Mouse (Mus musculus): Measurements from ENCODE around the gene Acadm. TPM values are rescaled to one million over a fixed set of nuclear protein-coding genes. Genes with fewer than 3 reads are reported as not detected.

Gene Acadm
- total RNA-seq (2021) = 100 to 1,000 TPM; 711 to 911 TPM
- polyA plus RNA-seq (2012; rRNA removed) = 58.0 and 61.0 TPM in 2 replicates
- long read RNA-seq, transcript Acadm-201 (12 exons, 2,047 nt) = major isoform, 819 of 873 reads
- long read RNA-seq, partial matches to known transcripts = 33 of 873 reads
- long read RNA-seq, other reads (novel, unspliced or antisense) = 17 of 873 reads

DNA sequence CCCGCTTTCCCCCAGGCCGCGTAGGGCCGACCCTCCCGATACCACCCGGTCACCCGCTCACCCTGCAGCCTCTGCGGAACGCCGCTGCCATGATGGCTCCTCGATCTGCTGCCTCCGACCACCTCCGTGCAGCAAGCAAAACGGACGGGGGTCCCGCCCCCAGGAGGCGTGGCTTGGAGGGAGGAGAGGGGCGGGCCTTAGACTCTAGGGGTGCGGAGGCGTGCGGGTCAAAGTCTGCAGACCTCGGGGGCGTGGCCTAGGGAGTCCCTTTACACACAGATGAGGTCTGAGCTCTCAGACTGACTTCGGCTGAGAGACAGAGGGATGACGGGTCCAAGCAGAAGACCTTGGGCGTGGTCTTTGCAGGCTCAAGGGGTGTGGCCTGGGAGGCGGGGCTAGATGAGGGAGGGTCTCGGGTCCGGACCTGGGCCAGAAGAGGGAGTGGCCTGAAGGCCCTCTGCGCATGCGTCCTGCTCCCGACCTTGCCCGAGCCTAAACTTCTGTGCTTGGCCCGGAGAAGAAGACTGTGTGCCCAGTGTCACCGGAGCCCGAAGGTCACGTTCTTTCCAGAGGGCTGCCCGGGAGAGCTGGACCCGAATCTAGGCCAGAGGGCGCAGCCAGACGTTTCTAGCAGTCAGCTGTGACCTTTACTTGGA is at the start of gene Acadm:
Gene Acadm (minus strand): TSS at position 298 of the 656 bp plus-strand sequence.
- peak; percentile 100 for DNase-seq

DNA sequence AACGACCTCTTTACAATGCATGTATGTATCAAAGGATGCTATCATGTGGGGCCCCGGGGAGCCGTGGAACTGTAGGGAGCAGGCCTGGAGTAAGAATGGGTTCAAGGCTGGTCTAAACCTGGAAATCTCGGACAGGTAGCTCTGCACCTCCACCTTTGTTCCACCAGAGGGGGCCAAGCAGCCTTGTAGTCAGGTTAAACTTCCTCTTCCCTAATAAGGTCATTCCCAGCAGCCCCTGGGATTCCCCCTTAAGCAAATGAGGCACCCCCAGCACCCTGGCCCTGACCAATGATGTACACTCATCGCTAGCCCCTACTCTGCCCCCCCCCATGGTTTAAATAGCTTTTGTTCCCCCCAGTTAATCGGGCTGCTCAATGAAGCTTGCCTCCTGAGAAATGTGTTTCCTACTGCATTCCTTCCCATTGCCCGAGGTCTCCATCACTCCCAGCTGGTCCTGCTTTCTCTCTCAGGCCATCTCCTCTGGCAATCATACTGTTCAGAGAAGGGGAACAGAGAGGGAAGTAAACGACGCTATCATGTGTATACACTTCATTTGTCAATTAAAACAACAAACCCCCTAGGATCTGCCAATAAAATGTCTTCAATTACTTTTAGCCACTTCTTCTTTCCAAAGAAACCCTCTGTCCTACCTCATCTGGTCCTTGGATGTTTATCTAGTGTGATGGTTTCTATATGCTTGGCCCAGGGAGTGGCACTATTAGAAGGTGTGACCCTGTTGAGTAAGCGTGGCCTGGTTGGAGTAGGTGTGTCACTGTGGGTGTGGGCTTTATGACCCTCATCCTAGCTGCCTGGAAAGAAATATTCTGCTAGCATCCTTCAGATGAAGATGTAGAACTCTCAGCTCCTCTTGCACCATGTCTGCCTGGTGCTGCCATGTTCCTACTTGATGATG is 40.3 kb upstream of the Acadm start:
- DNase-seq = no peak

DNA sequence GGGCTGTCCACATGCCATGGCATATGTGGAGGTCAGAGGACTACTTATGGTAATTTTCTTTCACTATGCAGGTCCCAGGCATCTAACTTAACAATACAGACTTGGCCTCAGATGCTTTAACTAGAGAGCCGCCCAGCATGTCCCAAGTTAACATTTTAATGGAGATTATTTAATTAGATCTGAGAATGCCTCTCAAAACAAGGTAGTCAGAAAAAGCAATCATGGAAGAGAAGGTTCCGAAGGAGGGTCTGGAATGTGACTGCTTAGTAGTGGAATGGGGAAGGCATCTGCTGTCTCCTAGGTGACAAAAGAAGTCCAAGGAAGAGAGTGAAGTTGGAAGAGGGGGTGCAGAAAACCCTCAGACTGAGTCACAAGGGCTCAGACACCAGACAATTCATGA is 36.2 kb upstream of the Acadm start:
- no peak for DNase-seq

DNA sequence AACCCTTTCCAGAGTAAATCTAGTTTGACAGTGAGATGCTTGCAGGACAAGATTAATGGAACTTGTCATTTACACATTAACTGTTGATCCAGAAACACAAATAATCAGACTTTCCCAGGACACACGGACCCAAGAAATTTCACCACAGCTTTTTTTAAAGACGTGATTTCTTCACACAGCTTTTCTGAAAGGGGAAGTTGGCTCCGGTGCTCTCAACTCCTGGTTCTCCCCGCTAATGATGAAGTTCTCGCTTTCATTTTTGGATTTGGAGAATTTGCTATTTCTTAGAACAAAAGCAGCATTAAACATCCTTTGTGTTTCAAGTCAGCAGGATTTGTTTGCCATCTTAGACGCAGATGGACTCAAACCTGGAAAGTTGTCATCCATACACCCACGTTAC is 31.4 kb upstream of the Acadm start:
- no peak for DNase-seq

DNA sequence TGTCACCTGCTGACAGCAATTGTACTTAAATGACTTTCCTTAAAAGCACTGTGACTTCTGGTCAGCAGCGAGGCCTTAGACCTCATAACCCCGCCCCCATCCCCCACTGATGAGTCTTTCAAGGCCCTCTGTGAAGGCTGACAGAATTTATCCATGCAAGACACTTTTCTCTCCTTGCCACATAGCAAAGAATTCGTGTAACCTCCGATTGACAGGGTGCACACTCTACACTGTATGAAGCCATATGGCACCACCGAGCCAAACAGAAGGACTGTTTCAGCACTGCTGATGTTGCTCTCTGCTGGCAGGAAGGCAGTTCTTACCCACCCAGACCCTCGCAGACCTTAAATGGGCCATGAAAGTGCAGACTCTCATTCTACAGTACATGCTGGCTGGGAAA is 30.6 kb upstream of the Acadm start:
- DNase-seq = peak; percentile 48

DNA sequence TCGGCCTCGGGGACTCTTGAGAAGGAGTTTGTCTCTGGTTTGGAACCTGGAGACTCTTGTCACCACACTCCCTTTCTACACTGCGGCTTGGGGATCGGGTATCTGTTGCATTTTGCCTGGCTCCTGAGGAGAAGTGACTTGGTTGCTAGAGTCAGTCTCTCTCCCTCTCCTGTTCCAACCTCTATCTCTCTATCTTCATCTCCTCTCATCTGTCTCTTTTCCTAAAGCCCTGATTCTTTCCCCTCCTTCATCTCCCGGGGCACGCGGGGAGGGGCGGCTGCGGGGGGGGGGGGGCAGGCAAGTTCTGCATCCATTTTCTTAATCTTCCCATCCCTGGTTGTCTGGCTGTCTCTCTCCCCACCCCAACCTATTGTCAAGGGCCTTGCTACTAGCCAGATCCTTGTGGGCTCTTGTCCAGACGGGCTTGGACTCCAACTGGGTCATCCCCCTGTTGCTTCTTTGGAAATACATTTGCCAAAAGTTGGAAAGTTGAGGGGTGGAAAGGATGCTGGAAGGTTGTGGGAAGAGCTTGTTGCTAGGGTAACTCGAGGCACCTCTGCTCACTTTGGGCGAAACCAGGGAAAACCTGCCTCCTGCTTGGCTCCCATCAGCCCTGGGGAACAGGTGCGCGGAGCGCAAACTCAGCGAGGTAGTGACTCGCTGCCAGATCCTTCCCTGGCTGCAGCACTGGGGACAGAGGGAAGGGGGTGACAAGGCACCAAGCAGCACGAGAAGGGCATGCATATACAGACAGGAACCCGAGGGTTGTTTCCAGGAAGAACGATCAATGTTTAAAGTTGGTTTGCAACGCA is 29.7 kb upstream of the Acadm start:
- DNase-seq = no peak

DNA sequence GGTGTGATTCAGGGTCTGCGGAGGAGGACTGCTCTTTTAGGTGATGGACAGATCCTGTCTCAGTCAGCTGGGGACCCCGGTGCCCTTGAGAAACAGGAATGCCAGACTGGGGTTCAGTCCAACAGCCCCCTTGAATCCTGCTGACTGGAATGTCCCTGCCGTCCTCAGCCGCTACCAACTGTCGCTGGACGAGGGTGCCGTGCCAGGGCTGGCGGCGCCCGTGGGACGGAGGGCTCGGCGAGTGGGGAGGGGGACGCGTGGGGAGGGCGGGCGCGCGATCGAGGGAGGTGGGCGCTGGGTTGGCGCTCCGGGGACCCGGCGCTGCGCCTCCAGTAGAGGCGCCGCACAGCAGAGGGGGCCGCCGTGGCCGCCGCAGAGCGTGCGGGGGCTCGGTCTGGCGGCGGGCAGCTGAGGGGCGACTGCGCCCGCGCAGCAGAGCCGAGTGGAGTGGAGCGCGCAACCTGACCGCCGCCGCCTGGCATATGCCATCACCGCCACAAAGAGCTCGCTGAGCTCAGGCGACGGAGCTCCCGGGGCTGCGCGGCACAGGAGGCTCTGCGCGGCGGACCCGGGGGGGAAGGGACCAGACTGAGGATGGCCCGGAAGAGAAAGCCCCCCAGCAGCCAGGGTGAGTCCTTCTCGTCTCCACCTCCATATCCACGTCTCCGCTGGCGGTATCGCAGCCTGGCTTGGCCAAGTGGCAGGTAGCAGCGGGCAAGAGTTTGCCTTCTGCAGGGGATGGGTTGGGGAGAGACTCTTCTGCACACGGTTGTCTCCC is 28.9 kb upstream of the Acadm start, which contains the start of gene Slc44a5:
Gene Slc44a5 (plus strand): TSS at position 266 of the 778 bp plus-strand sequence.
- no peak for DNase-seq

DNA sequence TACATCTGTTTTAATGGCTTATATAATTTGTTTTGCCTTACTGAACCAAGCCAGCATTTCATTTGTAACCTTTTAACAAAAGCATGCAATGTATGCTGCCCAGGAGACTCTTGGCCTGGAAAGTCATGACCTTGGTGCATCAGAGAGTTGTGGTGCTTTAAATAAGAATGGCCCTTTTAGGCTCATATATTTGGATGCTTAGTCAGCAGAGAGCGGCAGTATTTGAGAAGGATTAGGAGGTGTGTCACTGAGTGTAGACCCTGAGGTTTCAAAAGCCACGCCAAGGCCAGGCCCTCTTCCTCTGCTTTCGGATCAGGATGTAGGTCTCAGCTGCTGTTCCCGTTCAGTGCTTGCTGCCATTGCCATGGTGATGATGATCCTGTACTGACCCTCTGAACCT is 25.0 kb upstream of the Acadm start:
- DNase-seq = no peak

DNA sequence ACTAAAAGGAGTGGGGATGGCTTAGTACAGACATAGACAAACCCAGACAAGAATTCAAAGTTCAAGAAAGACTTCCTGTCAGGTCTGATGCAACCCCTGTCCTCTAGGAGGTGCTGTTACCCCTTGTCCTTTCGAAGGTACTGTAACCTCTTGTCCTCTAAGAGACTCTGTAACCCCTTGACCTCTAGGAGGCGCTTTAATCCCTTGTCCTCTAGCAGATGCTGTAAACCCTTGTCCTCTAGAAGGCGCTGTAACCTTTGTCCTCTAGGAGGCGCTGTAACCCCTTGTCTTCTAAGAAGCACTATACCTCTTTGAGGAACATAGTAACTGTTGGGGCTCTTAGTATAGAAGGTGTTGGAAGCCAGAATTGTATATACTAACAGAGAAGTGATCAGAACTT is 24.1 kb upstream of the Acadm start:
- no peak for DNase-seq

DNA sequence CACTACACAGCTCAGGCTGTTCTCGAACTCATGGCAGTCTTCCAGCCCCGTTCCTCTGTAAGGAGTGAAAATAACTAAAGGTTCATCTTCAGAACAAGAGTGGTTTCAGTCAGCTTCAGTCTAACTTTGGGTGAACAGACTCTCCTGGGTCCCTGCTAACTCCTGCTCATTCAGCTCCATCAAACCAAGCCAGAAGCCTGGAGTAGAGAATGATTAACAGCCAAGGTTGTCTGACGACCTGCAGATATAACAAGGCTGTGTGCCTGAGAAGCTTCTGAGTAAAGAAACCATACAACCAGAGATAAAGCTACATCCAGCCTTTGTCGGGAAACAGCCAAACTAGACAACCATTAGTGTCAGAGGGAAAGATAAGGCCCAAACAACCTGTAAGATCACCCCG is 23.0 kb upstream of the Acadm start:
- no peak for DNase-seq

DNA sequence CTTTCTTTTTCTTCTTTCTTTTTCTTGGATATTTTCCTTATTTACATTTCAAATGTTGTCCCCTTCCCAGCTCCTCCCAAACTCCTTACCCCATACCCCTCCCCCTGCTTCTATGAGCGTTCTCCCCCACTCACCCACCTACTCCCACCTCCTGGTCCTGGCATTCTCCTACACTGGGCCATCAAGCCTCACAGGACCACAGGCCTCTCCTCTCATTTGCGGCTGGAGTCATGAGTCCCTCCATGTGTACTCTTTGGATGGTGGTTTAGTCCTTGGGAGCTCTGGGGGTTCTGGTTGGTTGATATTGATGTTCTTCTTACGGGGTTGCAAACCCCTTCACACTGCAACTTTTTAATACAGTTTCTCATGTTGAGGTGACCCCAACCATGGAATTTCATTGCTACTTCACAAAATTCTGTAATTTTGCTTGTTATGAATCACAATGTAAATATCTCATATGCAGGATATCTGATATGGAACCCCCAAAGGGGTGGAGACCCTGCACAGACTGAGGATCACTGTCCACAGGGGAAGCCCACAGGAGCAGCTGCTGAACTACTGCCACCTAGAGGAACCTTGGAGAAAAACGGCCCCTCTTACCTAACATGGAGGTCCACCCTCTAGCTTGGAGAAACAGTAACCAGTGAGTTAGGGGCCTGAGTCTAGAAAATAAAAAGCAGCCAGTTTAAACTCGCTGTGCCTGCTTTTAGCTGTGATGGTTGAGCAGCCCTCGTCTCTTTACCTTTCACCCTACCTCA is 17.4 kb upstream of the Acadm start:
- DNase-seq = no peak

DNA sequence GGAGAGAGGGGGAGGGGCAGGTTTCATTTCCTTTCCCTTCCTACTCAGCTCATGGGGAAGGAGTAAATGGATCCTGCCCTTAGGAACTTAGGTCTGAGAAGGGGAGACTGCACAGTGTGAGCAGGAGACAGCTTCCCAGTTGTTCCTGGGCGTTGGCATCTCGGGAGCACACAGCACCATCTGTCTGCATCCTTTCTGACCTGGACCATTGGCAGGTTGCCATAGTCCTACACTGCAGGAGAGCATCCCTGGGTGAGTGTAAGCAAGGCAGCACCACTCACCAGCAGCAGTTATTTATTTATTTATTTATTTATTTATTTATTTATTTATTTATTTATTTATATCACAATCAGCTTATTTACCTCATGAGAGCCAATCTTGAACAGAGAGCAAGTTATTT is 16.5 kb upstream of the Acadm start:
- no peak for DNase-seq

DNA sequence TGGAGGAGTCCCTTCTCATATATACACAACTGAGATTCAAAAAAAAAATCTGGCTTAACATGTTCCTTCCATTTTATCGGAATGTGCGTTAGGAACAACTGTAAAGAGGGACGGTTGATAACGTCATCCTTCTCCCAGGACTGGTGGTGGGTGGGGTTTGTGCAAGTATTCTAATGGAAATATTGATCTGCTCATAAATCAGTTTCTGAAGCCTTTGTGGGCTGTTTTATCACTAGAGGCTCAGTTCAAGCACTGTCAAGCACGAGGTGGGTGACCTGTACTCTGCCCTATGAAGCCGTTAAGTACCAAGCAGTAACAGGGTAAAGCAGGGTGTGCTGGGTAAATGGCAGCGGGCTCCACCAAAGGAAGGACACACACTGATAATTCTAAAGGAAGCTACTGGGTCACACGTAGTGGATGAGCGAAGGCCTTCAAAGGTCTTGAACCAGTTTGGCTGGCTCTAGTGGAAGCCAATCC is 15.3 kb upstream of the Acadm start:
- no peak for DNase-seq

DNA sequence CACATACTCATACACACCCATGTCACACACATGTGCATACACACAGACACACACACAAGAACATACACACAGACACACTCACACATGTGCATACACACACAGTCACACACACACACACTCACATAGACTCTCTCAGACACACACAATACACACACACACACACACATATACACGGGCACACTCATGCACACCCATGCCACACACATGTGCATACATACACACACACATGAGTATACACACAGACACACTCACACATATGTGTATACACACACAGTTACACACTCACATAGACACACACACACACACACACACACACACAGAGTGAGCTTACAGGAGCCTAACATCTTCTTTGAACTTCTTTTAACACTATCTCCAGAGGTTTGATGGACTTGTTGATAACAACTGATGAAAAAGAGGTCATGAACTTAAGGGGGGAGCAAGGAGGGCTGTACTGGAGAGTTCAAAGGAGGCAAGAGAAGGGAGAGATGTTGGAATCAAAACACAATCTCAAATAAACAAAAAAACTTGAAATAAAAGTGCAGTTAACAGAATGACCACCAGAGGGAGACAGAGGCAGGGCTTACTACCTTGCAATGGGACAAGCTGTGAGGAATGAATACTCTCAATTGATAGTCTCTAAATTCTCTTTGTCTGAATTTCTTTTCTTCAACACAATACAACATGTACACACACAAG is 14.8 kb upstream of the Acadm start:
- no peak for DNase-seq

DNA sequence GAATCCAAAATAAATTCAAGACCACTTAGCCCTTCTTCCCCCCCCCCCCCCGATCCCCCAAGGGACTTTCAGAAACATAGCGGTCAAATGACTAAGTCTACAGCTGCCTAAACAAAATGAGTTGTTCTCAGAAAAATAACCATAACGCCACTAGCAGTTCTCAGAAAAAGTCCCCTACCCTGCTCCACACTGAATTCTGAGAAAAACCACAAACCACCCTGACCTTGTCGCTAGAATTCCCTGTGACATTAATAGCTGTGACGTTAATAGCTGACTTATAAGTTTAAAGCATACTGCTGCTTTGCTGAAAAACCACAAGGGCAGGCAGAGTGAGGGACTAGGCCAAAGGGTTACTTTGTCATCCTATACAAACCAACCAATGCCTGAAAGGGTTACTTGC is 13.5 kb upstream of the Acadm start:
- DNase-seq = no peak

DNA sequence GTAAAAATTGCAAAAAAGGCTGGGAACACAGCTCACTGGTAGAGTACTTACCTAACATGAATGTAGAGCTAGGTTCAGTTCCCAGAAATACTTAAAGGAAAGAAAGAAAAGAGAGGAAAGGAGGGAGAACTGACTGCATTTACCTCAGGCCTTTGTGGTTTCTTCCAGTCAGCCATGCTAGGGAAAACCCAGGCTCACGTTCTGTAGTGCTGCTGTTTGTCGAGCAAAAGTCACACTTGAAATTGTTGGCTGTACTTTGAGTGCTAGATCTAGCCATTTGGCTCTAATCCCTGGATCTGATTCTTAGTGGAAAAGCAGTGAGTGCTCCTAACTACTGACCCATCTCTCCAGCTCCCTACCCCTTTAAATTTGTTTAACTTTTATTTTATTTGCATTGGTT is 3.7 kb upstream of the Acadm start:
- DNase-seq = peak; percentile 19

DNA sequence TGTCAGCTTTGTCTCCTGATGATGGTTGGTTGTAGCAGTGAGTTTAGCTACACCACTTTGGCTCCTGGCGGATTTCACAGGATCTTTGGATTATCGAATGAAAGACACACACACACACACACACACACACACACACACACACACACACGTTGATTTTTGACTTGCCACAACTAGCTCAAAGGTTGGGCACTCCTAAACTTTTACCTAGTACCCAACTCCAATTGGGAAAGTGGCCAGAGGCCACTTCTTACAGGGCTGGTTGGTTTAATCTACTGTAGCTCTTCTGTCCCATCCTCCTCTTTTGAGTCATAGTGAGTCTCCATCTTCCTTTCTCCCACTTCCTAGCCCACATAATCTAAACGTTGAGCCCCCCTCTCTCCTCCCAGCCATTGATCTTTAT is 2.8 kb upstream of the Acadm start:
- no peak for DNase-seq

DNA sequence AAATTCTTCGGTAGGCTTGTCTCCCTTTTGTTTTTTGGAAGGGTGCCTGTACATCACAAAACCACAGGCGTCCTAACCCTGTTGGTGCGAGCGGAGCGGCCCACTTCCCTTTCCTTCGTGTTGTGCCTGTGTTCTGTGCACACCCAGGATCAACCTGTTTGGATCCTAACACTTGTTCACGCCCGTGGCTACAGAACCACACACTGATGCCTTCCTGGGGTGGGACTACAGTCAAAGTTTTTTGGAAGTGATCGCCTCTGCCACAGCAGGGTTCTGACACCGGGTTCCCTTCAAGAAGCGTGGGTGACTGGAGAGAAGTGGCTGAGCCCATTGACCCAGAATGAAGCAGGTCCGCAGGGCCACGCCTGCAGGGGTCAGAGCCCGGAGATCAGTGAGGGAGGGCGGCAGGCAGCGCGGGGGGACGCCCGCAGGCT is 514 bp downstream of the Acadm start:
- DNase-seq = no peak

DNA sequence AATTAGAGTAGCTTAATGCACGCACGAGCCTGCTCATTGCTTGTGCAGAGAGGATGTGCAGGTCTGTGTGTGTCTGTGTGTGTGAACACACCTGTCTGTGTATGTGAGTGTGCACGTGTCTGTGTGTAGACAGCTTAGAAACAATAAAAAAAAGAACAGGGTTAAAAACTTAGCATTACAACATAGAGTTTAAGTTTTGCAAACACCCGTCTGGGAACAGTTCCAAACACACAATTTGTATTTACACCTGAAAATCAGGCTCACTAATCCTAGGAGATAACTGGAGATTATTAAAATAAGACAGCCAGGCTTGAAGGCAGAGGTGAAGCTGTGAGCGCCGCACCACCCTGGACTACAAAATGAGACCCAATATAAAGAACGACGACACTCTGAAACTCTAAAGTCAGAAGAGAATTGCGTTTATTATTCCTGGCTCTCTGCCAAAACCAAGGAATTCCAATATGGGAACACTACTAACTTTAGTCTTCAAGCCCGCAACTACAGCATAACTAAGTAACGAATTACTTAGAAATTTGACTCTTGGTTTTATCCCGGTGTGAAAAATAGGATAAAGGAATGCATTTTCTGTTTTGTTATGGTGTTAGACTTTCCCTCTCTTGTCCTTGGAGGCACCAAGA is 1.3 kb downstream of the Acadm start:
- no peak for DNase-seq

All from adrenal gland, adult 2 months (tissue).